Mouse (Mus musculus) adrenal gland, postnatal 14 days (tissue): Measurements from ENCODE around the gene Calcrl. TPM values are rescaled to one million over a fixed set of nuclear protein-coding genes. Genes with fewer than 3 reads are reported as not detected.
"Not testable (repeated sequence)": the region's sequence is repeated elsewhere in the genome, so short reads cannot be mapped to it uniquely, and the experiment has no call there.

ENCODE experiments used
- DNase-seq: peaks from one replicate; pipeline ENCODE4 v3.0.0; 2021; ENCODE audit warnings: mixed read lengths
- total RNA-seq: library from RNA; stranded (reverse); gene quantifications from 2 replicates; pipeline ENCODE4 v1.2.3, GENCODE M21; 2021

Gene Calcrl
- total RNA-seq, 1 experiment from 2014 or later = 28.1 TPM

DNA sequence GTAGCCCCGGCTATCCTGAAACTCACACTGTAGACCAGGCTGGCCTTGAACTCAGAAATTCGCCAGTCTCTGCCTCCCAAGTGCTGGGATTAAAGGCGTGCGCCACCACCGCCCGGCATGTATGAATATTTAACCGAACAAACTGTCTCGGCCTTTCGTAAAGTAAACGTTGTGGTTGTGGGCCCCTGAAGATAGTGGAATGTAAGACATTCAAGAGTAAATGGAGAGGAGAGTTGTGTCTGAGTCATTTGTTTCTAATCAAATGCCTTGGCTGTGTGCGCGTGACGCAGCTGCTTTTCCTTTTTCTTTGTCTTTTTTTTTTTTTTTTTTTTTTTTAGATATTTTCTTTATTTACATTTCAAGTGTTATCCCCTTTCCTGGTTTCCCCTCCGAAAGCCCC is 36.7 kb downstream of the Calcrl start:
- not testable (repeated sequence) for DNase-seq

- no peak for DNase-seq
Measured at GRCm38 (mm10) chr2:84388023-84388416, 37.2 kb downstream of the Calcrl start.

- peak; percentile 6 for DNase-seq
Measured at GRCm38 (mm10) chr2:84387394-84388022, 37.7 kb downstream of the Calcrl start.

GRCm38 (mm10) chr2:84386563-84387393 is 38.4 kb downstream of the Calcrl start:
- peak; percentile 18 for DNase-seq

- no peak for DNase-seq
Measured at GRCm38 (mm10) chr2:84384911-84385693, 40.1 kb downstream of the Calcrl start.

- no peak for DNase-seq
Measured at GRCm38 (mm10) chr2:84383828-84384227, 41.4 kb downstream of the Calcrl start.

DNA sequence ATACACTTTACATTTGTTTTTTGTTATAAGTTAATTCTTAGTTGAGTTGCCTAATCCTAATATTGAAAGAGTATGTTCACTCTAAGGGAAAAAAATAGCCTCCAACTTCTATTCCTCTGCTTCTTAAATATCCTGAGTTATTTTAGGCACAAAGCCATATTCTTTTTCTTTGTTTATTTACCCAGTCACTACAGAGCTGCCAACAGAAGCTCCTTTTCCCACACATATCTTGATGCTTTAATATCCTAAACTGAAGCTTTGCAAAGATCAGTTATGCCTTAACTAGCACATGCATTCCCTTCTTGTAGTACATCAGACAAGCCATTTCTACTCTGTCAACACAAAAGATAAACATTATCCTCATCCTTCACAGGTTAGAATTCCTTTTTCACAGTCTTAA is 42.7 kb downstream of the Calcrl start:
- no peak for DNase-seq

DNA sequence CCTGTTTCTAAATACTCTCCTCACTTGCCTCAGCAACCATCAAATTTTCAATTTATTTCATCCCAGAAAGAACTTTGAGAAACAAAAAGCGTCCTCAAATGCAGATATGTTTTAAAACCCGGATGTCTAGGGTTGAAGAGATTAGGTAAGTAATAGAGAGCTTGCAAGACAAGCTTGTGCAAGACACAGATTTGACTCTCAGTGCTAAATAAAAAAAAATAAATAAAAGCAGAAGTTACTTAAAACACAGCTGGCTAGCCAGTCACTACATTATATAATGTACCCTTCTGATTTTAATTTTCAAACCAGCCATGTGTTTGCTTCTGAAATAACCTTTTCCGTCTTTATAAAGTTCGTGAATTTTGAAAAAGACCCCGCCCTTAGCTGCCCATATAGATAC is 43.2 kb downstream of the Calcrl start:
- no peak for DNase-seq

DNA sequence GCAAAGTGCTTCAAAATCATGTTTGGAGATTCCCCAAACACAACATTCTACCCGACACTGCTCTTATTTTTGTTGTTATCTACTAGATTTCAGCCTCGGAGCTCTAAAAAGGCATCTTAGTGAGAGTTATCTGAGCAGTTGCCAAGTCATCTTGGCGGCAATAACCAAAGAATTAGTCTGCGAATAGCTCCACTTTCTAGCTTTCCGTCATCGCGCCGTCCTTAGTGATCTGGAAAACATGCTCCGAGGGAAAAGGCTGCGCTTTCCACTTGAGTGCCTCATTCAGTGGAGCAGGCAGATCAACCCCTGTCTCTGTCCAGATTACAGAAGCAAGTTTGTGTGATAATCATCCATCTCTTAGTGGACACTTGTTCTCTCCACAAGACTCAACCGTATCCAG is 44.4 kb downstream of the Calcrl start:
- DNase-seq = no peak

- no peak for DNase-seq
Measured at GRCm38 (mm10) chr2:84378678-84379077, 46.5 kb downstream of the Calcrl start.

GRCm38 (mm10) chr2:84369256-84369655 is 56.0 kb downstream of the Calcrl start:
- DNase-seq = no peak

GRCm38 (mm10) chr2:84366742-84367141 is 58.5 kb downstream of the Calcrl start:
- no peak for DNase-seq

DNA sequence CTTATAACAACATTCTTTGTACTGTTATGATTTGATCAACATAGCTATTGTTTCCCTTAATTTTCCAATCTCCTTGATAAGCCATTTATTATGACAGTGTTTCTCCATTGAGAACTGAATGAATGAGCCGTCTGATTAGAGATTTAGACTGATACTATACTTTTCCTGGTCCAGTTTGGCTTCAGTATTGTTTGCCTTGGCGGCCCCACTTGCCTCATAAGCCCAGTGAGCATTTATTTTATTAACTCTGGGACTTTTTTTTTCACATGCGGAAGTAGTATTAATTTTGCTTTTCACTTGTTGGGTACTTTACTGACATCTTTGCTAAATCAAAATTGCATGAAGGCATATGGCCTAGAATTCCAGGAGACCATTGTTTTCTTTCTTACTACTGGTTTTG is 59.9 kb downstream of the Calcrl start:
- no peak for DNase-seq

DNA sequence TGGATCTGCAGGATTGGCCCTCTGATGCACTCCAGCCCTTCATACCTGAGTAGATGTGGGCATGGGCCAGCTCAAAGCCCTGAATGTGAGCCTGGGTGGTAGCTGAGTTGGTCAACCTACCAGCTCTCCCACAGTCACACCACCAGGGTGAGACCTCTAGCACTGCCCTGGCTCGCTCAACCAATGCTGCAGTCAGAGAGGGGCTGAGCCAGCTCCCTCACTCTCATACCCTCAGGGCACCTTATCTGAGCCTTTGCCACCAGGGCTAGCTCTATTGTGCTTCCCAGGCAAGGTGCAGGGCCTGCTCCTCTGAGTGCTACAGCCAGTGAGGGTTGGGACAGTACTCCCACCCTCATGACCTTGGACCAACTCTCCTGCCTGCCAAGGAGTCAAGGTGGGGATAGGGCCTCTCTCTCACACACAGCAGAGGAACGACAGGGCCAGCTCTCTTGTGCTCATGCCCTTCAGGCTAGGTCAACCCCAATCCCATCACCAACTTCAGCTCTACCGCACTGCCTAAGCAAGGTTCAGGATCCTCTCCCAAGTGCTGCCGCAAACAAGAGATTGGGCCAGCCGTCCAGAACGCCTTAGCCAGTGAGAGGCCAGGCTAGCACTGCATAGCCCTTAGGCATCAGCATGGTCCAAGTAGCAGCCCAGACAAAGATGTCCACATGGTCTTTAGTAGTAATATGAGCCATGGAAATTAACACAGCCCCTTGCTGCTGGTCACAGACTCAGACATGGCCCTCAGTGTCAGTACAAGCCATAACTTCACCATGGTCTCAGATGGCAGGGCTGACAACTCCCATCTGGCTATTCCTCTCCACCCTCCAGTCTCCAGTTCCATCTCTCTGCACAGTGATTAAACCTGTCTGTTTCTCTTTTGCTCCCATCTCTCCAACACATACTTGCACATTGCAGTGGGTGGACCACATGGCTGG is 62.2 kb downstream of the Calcrl start:
- DNase-seq = no peak

DNA sequence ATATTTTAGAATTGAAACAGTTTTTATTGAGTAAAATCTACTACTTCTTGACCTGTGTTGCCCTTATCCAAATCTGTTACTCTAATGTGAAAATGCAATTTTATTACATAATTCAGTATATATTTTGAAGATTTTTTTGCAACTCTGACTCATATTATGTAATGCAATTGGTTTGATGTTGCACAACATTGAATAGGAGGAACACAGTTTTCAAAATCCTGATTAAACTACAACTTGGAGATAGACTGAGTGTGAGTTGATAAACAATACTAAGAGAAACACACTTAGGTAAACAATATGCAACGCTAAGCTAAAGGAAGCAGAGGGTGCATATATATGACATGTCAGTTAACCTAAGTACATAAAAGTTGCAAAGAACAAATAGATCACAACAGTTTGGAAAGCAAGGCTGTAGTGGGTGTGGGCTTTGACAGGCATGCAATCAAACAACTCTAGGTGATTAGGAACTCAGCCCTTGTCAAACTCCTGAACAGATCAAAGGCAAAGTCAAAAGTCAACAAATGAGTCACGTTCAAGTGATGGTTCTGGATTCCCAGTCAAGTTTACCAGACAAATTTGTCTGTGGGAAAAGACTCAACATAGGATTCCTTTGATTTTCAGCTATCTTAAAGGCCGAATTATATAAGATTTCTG is 66.4 kb downstream of the Calcrl start:
- DNase-seq = no peak

DNA sequence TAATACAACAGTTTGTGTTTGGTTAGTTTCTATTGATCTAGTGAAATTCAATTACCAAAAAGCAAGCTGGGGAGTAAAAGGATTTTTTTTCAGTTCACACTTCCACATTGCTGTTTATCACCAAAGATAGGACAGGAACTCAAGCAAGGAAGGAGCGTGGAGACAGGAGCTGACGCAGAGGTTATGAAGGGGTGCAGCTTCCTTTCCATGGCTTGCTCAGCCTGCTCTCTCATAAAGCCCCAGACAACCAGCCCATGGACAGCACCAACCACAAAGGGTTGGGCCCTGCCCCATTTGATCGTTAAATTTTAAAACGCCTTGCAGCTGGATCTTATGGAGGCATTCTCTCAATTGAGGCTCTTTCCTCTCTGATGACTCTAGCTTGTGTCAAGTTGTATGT is 69.9 kb downstream of the Calcrl start:
- no peak for DNase-seq

DNA sequence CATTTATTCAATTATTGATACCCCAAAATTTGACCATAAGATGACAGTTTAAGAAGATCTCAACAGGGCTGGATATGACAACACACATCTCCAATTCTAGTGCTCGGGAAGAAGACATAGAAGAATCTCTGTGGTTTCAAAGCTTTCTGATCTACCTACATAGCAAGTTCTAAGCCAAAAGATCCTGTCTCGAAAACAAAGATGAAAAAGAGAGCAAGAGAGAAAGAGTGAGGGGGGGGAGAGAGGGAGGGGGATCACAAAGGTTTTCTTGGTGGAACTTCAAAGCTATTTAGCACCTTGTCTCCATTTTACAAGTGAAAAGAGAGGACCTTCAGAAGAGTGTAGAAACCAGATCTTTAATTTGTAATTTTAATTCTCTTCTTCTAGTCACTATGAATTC is 77.8 kb downstream of the Calcrl start:
- DNase-seq = no peak

DNA sequence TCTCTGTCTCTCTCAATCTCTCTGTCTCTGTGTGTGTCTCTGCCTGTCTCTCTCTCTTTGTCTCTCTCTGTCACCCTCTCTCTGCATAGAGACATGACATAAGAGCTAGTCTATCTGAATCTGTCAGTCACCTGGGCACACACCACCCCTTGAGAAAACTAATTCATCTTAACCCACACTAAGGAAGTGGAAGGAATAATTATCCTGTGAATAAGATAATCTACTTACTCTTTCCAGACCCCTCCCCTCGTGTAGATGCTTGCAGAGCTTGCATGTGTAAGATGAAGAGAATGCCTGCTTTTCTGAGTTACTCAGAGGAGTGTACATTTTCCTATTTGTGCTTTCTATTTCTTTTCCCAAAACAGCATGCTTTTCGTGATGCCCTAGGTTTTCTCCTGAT is 81.5 kb downstream of the Calcrl start:
- DNase-seq = no peak

GRCm38 (mm10) chr2:84337774-84338450 is 87.3 kb downstream of the Calcrl start:
- DNase-seq = no peak

- DNase-seq = no peak
Measured at GRCm38 (mm10) chr2:84336331-84336730, 88.9 kb downstream of the Calcrl start.
